Mouse (Mus musculus) lung, postnatal 36 days (tissue): ENCODE measurements around the gene Folr1.

Experiments used
- DNase-seq: peaks from one replicate; pipeline ENCODE4 v3.0.0; 2022; ENCODE audit warnings: mixed read lengths

The Folr1 gene

GRCm38 (mm10) chr7:101870629-101871028, at the start of gene Folr1:
Folr1 (minus strand) TSS chr7:101870788.
- no peak for DNase-seq

- peak; percentile 83 for DNase-seq
Observed at GRCm38 (mm10) chr7:101918071-101918470, 47.5 kb upstream of the Folr1 start.

- no peak for DNase-seq
Observed at GRCm38 (mm10) chr7:101911982-101912381, 41.4 kb upstream of the Folr1 start.

- DNase-seq = no peak
Observed at GRCm38 (mm10) chr7:101910138-101910537, 39.5 kb upstream of the Folr1 start.

GRCm38 (mm10) chr7:101908367-101908766, 37.8 kb upstream of the Folr1 start:
- peak; percentile 37 for DNase-seq

GRCm38 (mm10) chr7:101906696-101907095, 36.1 kb upstream of the Folr1 start:
- peak; percentile 17 for DNase-seq

GRCm38 (mm10) chr7:101906287-101906681, 35.7 kb upstream of the Folr1 start, which contains the start of gene Tomt:
Tomt (minus strand) TSS chr7:101906359.
- no peak for DNase-seq

- peak; percentile 100 for DNase-seq
Observed at GRCm38 (mm10) chr7:101905561-101906286, 35.1 kb upstream of the Folr1 start, which contains the start of gene Lamtor1. Lamtor1 (plus strand) TSS chr7:101905904.

- no peak for DNase-seq
Observed at GRCm38 (mm10) chr7:101902846-101903245, 32.3 kb upstream of the Folr1 start.

- no peak for DNase-seq
Observed at GRCm38 (mm10) chr7:101901969-101902368, 31.4 kb upstream of the Folr1 start.

GRCm38 (mm10) chr7:101900331-101901097, 29.9 kb upstream of the Folr1 start:
- no peak for DNase-seq

GRCm38 (mm10) chr7:101896104-101897066, 25.8 kb upstream of the Folr1 start:
- DNase-seq = peak; percentile 99

- DNase-seq = no peak
Observed at GRCm38 (mm10) chr7:101895695-101896094, 25.1 kb upstream of the Folr1 start.

- DNase-seq = no peak
Observed at GRCm38 (mm10) chr7:101888460-101888859, 17.9 kb upstream of the Folr1 start.

- no peak for DNase-seq
Observed at GRCm38 (mm10) chr7:101886274-101886673, 15.7 kb upstream of the Folr1 start.

GRCm38 (mm10) chr7:101884160-101884559, 13.6 kb upstream of the Folr1 start:
- no peak for DNase-seq

GRCm38 (mm10) chr7:101882413-101883154, 12.0 kb upstream of the Folr1 start:
- no peak for DNase-seq

GRCm38 (mm10) chr7:101880855-101881254, 10.3 kb upstream of the Folr1 start:
- no peak for DNase-seq

- no peak for DNase-seq
Observed at GRCm38 (mm10) chr7:101875978-101876377, 5.4 kb upstream of the Folr1 start.

- DNase-seq = no peak
Observed at GRCm38 (mm10) chr7:101871296-101871695, 708 bp upstream of the Folr1 start.

GRCm38 (mm10) chr7:101869163-101869500, 1.5 kb downstream of the Folr1 start:
- DNase-seq = no peak
